Mouse (Mus musculus) stomach, embryonic 16.5 days (tissue): Measurements from ENCODE around the gene Acbd4. TPM values are rescaled to one million over a fixed set of nuclear protein-coding genes. Genes with fewer than 3 reads are reported as not detected.

Experiments used
- ATAC-seq: fragments of 200-750 bp; cut with Nextera tagmentation; 2 replicates; pipeline ENCODE4 v1.8.0; 2017; ENCODE audit warnings: moderate number of reproducible peaks, moderate TSS enrichment; ENCODE audit not compliant: insufficient read depth, low FRiP score
- H3K27ac ChIP-seq: fragments of 300-500 bp; sonication (generic); 2 replicates; pipeline ENCODE4 v1.5.1; 2014; ENCODE audit warnings: low read length
- H3K27me3 ChIP-seq: fragments of 300-500 bp; sonication (generic); 2 replicates; pipeline ENCODE4 v1.6.1; 2014; ENCODE audit warnings: low read length, control low read depth, mixed read lengths; ENCODE audit not compliant: control insufficient read depth, insufficient read depth
- H3K36me3 ChIP-seq: fragments of 300-500 bp; sonication (generic); 2 replicates; pipeline ENCODE4 v1.6.1; 2014; ENCODE audit warnings: low read length; ENCODE audit not compliant: control insufficient read depth, insufficient read depth
- H3K4me1 ChIP-seq: fragments of 300-500 bp; sonication (generic); 2 replicates; pipeline ENCODE4 v1.6.1; 2014; ENCODE audit warnings: low read length, control low read depth, mixed read lengths; ENCODE audit not compliant: control insufficient read depth, insufficient read depth
- H3K4me2 ChIP-seq: fragments of 300-500 bp; sonication (generic); 2 replicates; pipeline ENCODE4 v1.6.1; 2014; ENCODE audit warnings: low read depth, low read length, mixed read lengths
- H3K4me3 ChIP-seq: fragments of 300-500 bp; sonication (generic); replicated peaks from 2 replicates; pipeline ENCODE4 v1.5.1; 2014; ENCODE audit warnings: mild to moderate bottlenecking, low read length
- H3K9ac ChIP-seq: fragments of 300-500 bp; sonication (generic); 2 replicates; pipeline ENCODE4 v1.6.1; 2014; ENCODE audit warnings: low read length
- H3K9me3 ChIP-seq: fragments of 300-500 bp; sonication (generic); replicated peaks from 2 replicates; pipeline ENCODE4 v1.6.1; 2016; ENCODE audit warnings: low read length, control low read depth; ENCODE audit not compliant: control insufficient read depth
- WGBS: fragments of 180-500 bp; shearing (Covaris S2); extraction: QIAGEN DNeasy Blood & Tissue Kit; methylation state at CpG from one replicate; pipeline ENCODE4 v1.1.7; 2014; 5-methylcytosine and 5-hydroxymethylcytosine counted together
- polyA plus RNA-seq: library from polyadenylated mRNA; unstranded; fragments of >200 nt; fragmentation: Nextera tagmentation; extraction: Ambion mirVana; gene quantifications from 2 replicates; pipeline ENCODE4 v1.2.1, GENCODE M21; 2015

The Acbd4 gene
- polyA plus RNA-seq, 1 experiment from 2014 or later: 31.0 TPM

GRCm38 (mm10) chr11:103115163-103116007 is 13.9 kb downstream of the Acbd4 start:
- no peaks in the 10 kb centered on the region for H3K27me3 ChIP-seq
- peak overlapping the region; percentile 60 for H3K4me3 ChIP-seq
- WGBS: under 1% methylated on average over 34 of the region's 34 CpGs
- peak overlapping the region; percentile 81 for H3K4me2 ChIP-seq
- peak; percentile 72 for ATAC-seq
- H3K27ac ChIP-seq: peak overlapping the region; percentile 88
- H3K9ac ChIP-seq: peak overlapping the region; percentile 89
- H3K36me3 ChIP-seq: no peaks in the 10 kb centered on the region
- H3K9me3 ChIP-seq: no peaks in the 10 kb centered on the region
- peaks cover 40% of the 10 kb centered on the region for H3K4me1 ChIP-seq

- Histone ChIP-seq H3K9me3 (no peaks in the 10 kb centered on the region), H3K9ac (peak within 1 kb of the TSS; percentile 89), H3K27ac (peak within 1 kb of the TSS; percentile 88), H3K4me1 (peaks cover 37% of the 10 kb centered on the region), H3K4me2 (peak within 1 kb of the TSS; percentile 81), H3K36me3 (no peaks in the 10 kb centered on the region), H3K27me3 (no peaks in the 10 kb centered on the region), H3K4me3 (peak within 1 kb of the TSS; percentile 69)
- WGBS: under 1% methylated on average over 53 of the region's 53 CpGs
- ATAC-seq: peak; percentile 94
These were observed 14.7 kb downstream of the Acbd4 start, which contains the start of gene Hexim1 for GRCm38 (mm10) chr11:103116008-103116818. Gene Hexim1, plus strand, starts transcription at chr11:103116231.

- peak; percentile 12; the same call in 1 of the 2 replicates for ATAC-seq
- peak overlapping the region; percentile 89 for H3K9ac ChIP-seq
- peak overlapping the region; percentile 80 for H3K27ac ChIP-seq
- peaks cover 29% of the 10 kb centered on the region for H3K4me1 ChIP-seq
- WGBS: under 1% methylated on average over 35 of the region's 35 CpGs
- H3K4me2 ChIP-seq: peak overlapping the region; percentile 69
- H3K27me3 ChIP-seq: no peaks in the 10 kb centered on the region
- H3K4me3 ChIP-seq: peak overlapping the region; percentile 69
- no peaks in the 10 kb centered on the region for H3K9me3 ChIP-seq
- no peaks in the 10 kb centered on the region for H3K36me3 ChIP-seq
These were observed 15.6 kb downstream of the Acbd4 start for GRCm38 (mm10) chr11:103116959-103117590.

- Histone ChIP-seq H3K9ac (peak overlapping the region; percentile 89), H3K9me3 (no peaks in the 10 kb centered on the region), H3K27me3 (no peaks in the 10 kb centered on the region), H3K4me3 (peak overlapping the region; percentile 69), H3K4me1 (peaks cover 24% of the 10 kb centered on the region), H3K4me2 (peak overlapping the region; percentile 69), H3K36me3 (no peaks in the 10 kb centered on the region), H3K27ac (peak overlapping the region; percentile 80)
- under 1% methylated on average over 38 of the region's 38 CpGs for WGBS
- ATAC-seq: no peak
These were observed 16.1 kb downstream of the Acbd4 start for GRCm38 (mm10) chr11:103117591-103118009.

GRCm38 (mm10) chr11:103118866-103119265 is 17.4 kb downstream of the Acbd4 start:
- Histone ChIP-seq H3K36me3 (no peaks in the 10 kb centered on the region), H3K27me3 (no peaks in the 10 kb centered on the region), H3K4me2 (peak overlapping the region; percentile 69), H3K9me3 (no peaks in the 10 kb centered on the region), H3K4me1 (peaks cover 14% of the 10 kb centered on the region), H3K27ac (no peak overlapping the region), H3K9ac (no peak overlapping the region), H3K4me3 (peak overlapping the region; percentile 69; the same call in 1 of the 2 replicates)
- no peak for ATAC-seq
- 73% methylated on average over 2 of the region's 2 CpGs for WGBS

GRCm38 (mm10) chr11:103119609-103120008 is 18.1 kb downstream of the Acbd4 start:
- H3K36me3 ChIP-seq: no peaks in the 10 kb centered on the region
- H3K4me3 ChIP-seq: no peak overlapping the region
- peaks cover 10% of the 10 kb centered on the region for H3K4me1 ChIP-seq
- H3K27me3 ChIP-seq: no peaks in the 10 kb centered on the region
- ATAC-seq: no peak
- H3K9ac ChIP-seq: no peak overlapping the region
- WGBS: 48% methylated on average over 5 of the region's 5 CpGs
- no peak overlapping the region for H3K4me2 ChIP-seq
- H3K27ac ChIP-seq: no peak overlapping the region
- no peaks in the 10 kb centered on the region for H3K9me3 ChIP-seq

- Histone ChIP-seq H3K27ac (no peak overlapping the region), H3K4me2 (no peak overlapping the region), H3K9me3 (no peaks in the 10 kb centered on the region), H3K36me3 (no peaks in the 10 kb centered on the region), H3K27me3 (no peaks in the 10 kb centered on the region), H3K4me3 (no peak overlapping the region), H3K9ac (no peak overlapping the region), H3K4me1 (peaks cover 7% of the 10 kb centered on the region)
- 31% methylated on average over 5 of the region's 5 CpGs for WGBS
- ATAC-seq: no peak
These were observed 18.8 kb downstream of the Acbd4 start for GRCm38 (mm10) chr11:103120315-103120714.

GRCm38 (mm10) chr11:103131701-103132575 is 30.5 kb downstream of the Acbd4 start, which contains the start of gene Hexim2:
Gene Hexim2, plus strand, starts transcription at chr11:103132429.
- under 1% methylated on average over 39 of the region's 39 CpGs for WGBS
- Histone ChIP-seq H3K27me3 (no peaks in the 10 kb centered on the region), H3K27ac (peak within 1 kb of the TSS; percentile 97), H3K9ac (peak within 1 kb of the TSS; percentile 95), H3K4me2 (peak within 1 kb of the TSS; percentile 94), H3K4me3 (peak within 1 kb of the TSS; percentile 80), H3K4me1 (peaks cover 21% of the 10 kb centered on the region), H3K36me3 (no peaks in the 10 kb centered on the region), H3K9me3 (no peaks in the 10 kb centered on the region)
- peak; percentile 57 for ATAC-seq
